Mouse (Mus musculus) CH12.LX (cell line): Measurements from ENCODE around the gene Stag3.

Experiments used
- CTCF ChIP-seq, 2 experiments: IDR thresholded peaks in 1 of 2; conservative IDR thresholded peaks in 1 of 2; 2 replicates each; pipeline ENCODE4 v1.5.1; 2011 to 2012; ENCODE audit warnings: low read depth in 2 of 2, low read length in 2 of 2, improper control_type of control experiment in 1 of 2, inconsistent platforms in 1 of 2, mild to moderate bottlenecking in 1 of 2, moderate library complexity in 1 of 2
- EP300 ChIP-seq: IDR thresholded peaks from 2 replicates; pipeline ENCODE4 v1.6.1; 2011; ENCODE audit warnings: low read length, improper control_type of control experiment
- GABPA ChIP-seq: IDR thresholded peaks from 2 replicates; pipeline ENCODE4 v1.6.1; 2012; ENCODE audit warnings: low read depth, low read length, improper control_type of control experiment, inconsistent platforms; ENCODE audit not compliant: insufficient replicate concordance
- JUND ChIP-seq: conservative IDR thresholded peaks from 2 replicates; pipeline ENCODE4 v1.6.1; 2011; ENCODE audit warnings: low read depth, low read length, improper control_type of control experiment
- POLR2AphosphoS2 ChIP-seq: IDR thresholded peaks from 2 replicates; pipeline ENCODE4 v1.6.1; 2011; ENCODE audit warnings: low read depth, low read length, improper control_type of control experiment
- USF1 ChIP-seq: IDR thresholded peaks from 2 replicates; pipeline ENCODE4 v1.6.1; 2014; ENCODE audit warnings: low read depth, mild to moderate bottlenecking, inconsistent platforms, low read length, improper control_type of control experiment
- ZNF384 ChIP-seq: IDR thresholded peaks from 2 replicates; pipeline ENCODE4 v1.6.1; 2012; ENCODE audit warnings: low read depth, low read length, improper control_type of control experiment, inconsistent platforms

DNA sequence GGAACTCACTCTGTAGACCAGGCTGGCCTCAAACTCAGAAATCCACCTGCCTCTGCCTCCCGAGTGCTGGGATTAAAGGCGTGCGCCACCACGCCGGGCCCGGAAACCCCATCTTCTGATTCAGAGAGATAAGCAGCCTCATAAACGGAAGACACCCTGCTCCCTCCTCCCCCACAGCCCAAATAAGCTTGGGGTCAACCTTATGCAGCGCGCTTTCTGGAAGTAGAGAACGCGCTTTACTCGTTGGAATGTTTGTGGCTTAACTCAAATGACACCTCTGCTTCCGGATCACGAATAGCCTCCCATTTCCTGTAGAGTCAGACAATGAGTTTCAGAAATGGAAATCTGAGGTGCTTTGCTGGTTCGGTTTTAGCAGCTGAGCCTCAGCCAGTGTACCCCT, 789 bp downstream of the Stag3 start:
- TF ChIP-seq POLR2AphosphoS2 (no peak), EP300 (no peak), CTCF (conservative IDR thresholded peaks at IDR 0.05 in 1 of 2, IDR thresholded peaks at IDR 0.05 in 1 of 2; ENCODE audit: low read depth in 2 of 2, low read length in 2 of 2) (no peak), GABPA (no peak), USF1 (no peak), JUND (no peak), ZNF384 (no peak)
